Mouse (Mus musculus): ENCODE results near the gene Ddx39. TPM values are rescaled to one million over a fixed set of nuclear protein-coding genes. Genes with fewer than 3 reads are reported as not detected.
A peak's percentile ranks its signal among the peaks of the same experiment; 100 is the strongest.

Ddx39 gene
- total and polyA plus RNA-seq, 3 experiments = 272 to 304 (median 279) TPM

- Histone ChIP-seq H3K27me3 (ENCODE audit: control insufficient read depth in 1 of 2, insufficient read depth in 2 of 2, low read length in 2 of 2) (no peaks in the 10 kb centered on the region), H3K4me3 (ENCODE audit: control insufficient read depth in 1 of 2, insufficient read depth in 1 of 2, low read depth in 2 of 2, low read length in 2 of 2) (no peak overlapping the region), H3K27ac (ENCODE audit: control insufficient read depth, low read depth, low read length) (no peak overlapping the region), H3K9ac (ENCODE audit: control insufficient read depth, low read depth, low read length, poor library complexity, severe bottlenecking) (no peak overlapping the region), H3K4me1 (ENCODE audit: control insufficient read depth in 1 of 2, insufficient read depth in 2 of 2, low read length in 2 of 2) (peaks cover 4 to 23% of the 10 kb centered on the region in 2 experiments), H3K9me3 (replicated peaks; ENCODE audit: insufficient read depth, low read length) (no peaks in the 10 kb centered on the region), H3K36me3 (ENCODE audit: control insufficient read depth in 1 of 2, insufficient read depth in 2 of 2, low read length in 2 of 2) (peaks cover 0 to 7% of the 10 kb centered on the region in 2 experiments; a peak in 2 of 4 replicates), H3K79me2 (ENCODE audit: control insufficient read depth, insufficient read depth, low read length, poor library complexity) (no peaks in the 10 kb centered on the region)
- no peak for DNase-seq (ENCODE audit: low read depth, low spot score)
- TF ChIP-seq MEF2A (IDR thresholded peaks at IDR 0.05; ENCODE audit: extremely low read depth, insufficient replicate concordance, low read depth, low read length, poor library complexity, severe bottlenecking) = no peak
These were observed 49.1 kb downstream of the Ddx39 start for GRCm38 (mm10) chr8:83764116-83764515.

- TF ChIP-seq USF1 (IDR thresholded peaks at IDR 0.05; ENCODE audit: low read depth, low read length) = no peak
- Histone ChIP-seq H3K79me2 (ENCODE audit: control insufficient read depth, insufficient read depth, low read length, poor library complexity) (no peaks in the 10 kb centered on the region), H3K4me3 (ENCODE audit: control insufficient read depth in 1 of 2, insufficient read depth in 1 of 2, low read depth in 2 of 2, low read length in 2 of 2) (no peak overlapping the region), H3K4me1 (ENCODE audit: control insufficient read depth in 1 of 2, insufficient read depth in 2 of 2, low read length in 2 of 2) (peaks cover 5 to 29% of the 10 kb centered on the region in 2 experiments), H3K27me3 (ENCODE audit: control insufficient read depth in 1 of 2, insufficient read depth in 2 of 2, low read length in 2 of 2) (no peaks in the 10 kb centered on the region), H3K9ac (ENCODE audit: control insufficient read depth, low read depth, low read length, poor library complexity, severe bottlenecking) (no peak overlapping the region), H3K36me3 (ENCODE audit: control insufficient read depth in 1 of 2, insufficient read depth in 2 of 2, low read length in 2 of 2) (peaks cover 0 to 13% of the 10 kb centered on the region in 2 experiments; a peak in 2 of 4 replicates), H3K9me3 (replicated peaks; ENCODE audit: insufficient read depth, low read length) (no peaks in the 10 kb centered on the region), H3K27ac (ENCODE audit: control insufficient read depth, low read depth, low read length) (no peak overlapping the region)
- DNase-seq (ENCODE audit: low read depth, low spot score) = peak; percentile 26
These were observed 49.7 kb downstream of the Ddx39 start for GRCm38 (mm10) chr8:83764717-83765116.

- H3K79me2 ChIP-seq (ENCODE audit: control insufficient read depth, insufficient read depth, low read length, poor library complexity) = no peaks in the 10 kb centered on the region
- H3K4me1 ChIP-seq (ENCODE audit: control insufficient read depth in 1 of 2, insufficient read depth in 2 of 2, low read length in 2 of 2) = peaks cover 12 to 37% of the 10 kb centered on the region in 2 experiments
- H3K27me3 ChIP-seq (ENCODE audit: control insufficient read depth in 1 of 2, insufficient read depth in 2 of 2, low read length in 2 of 2) = no peaks in the 10 kb centered on the region
- H3K9me3 ChIP-seq (replicated peaks; ENCODE audit: insufficient read depth, low read length) = no peaks in the 10 kb centered on the region
- H3K4me3 ChIP-seq (ENCODE audit: control insufficient read depth in 1 of 2, insufficient read depth in 1 of 2, low read depth in 2 of 2, low read length in 2 of 2) = no peak overlapping the region
- H3K36me3 ChIP-seq (ENCODE audit: control insufficient read depth in 1 of 2, insufficient read depth in 2 of 2, low read length in 2 of 2) = peaks cover 0 to 18% of the 10 kb centered on the region in 2 experiments; a peak in 2 of 4 replicates
- peak; percentile 47 for DNase-seq (ENCODE audit: low read depth, low spot score)
- no peak overlapping the region for H3K9ac ChIP-seq (ENCODE audit: control insufficient read depth, low read depth, low read length, poor library complexity, severe bottlenecking)
- no peak overlapping the region for H3K27ac ChIP-seq (ENCODE audit: control insufficient read depth, low read depth, low read length)
- TF ChIP-seq SMC3 (IDR thresholded peaks at IDR 0.05; ENCODE audit: low read depth, low read length) (no peak), JUND (IDR thresholded peaks at IDR 0.05; ENCODE audit: low read depth, low read length) (no peak), GATA1 (IDR thresholded peaks at IDR 0.05; ENCODE audit: low read depth, low read length) (peak; percentile 66), MYC (IDR thresholded peaks at IDR 0.05; ENCODE audit: low read depth, low read length) (no peak), BHLHE40 (IDR thresholded peaks at IDR 0.05; ENCODE audit: borderline replicate concordance, low read depth, low read length) (no peak), KAT2A (conservative IDR thresholded peaks at IDR 0.05; ENCODE audit: low read depth, low read length) (no peak), GABPA (IDR thresholded peaks at IDR 0.05; ENCODE audit: low read depth, low read length) (no peak), MXI1 (IDR thresholded peaks at IDR 0.05; ENCODE audit: low read depth, low read length) (no peak), ZNF384 (IDR thresholded peaks at IDR 0.05; ENCODE audit: low read depth, low read length) (no peak), RAD21 (IDR thresholded peaks at IDR 0.05; ENCODE audit: low read depth, low read length) (no peak), ELF1 (IDR thresholded peaks at IDR 0.05; ENCODE audit: low read depth, low read length) (no peak), NELFE (IDR thresholded peaks at IDR 0.05; ENCODE audit: low read depth, low read length) (no peak), POLR2A (IDR thresholded peaks at IDR 0.05; ENCODE audit: control insufficient read depth in 1 of 2, insufficient read depth in 1 of 2, low read depth in 1 of 2, low read length in 2 of 2, poor library complexity in 1 of 2) (no peak), NRF1 (IDR thresholded peaks at IDR 0.05; ENCODE audit: insufficient read depth, low read depth, low read length, poor library complexity, severe bottlenecking) (no peak), ETS1 (IDR thresholded peaks at IDR 0.05; ENCODE audit: low read depth, low read length) (0 out of 2 replicates have a peak, but pooled peaks have one; percentile 47), ZC3H11A (IDR thresholded peaks at IDR 0.05; ENCODE audit: low read depth, low read length) (no peak), MAX (IDR thresholded peaks at IDR 0.05; ENCODE audit: low read length) (no peak), HCFC1 (IDR thresholded peaks at IDR 0.05; ENCODE audit: low read depth, low read length) (no peak), TAL1 (IDR thresholded peaks at IDR 0.05; ENCODE audit: low read length) (no peak), MAFK (IDR thresholded peaks at IDR 0.05; ENCODE audit: borderline replicate concordance, low read depth, low read length) (no peak), MEF2A (IDR thresholded peaks at IDR 0.05; ENCODE audit: extremely low read depth, insufficient replicate concordance, low read depth, low read length, poor library complexity, severe bottlenecking) (no peak), UBTF (IDR thresholded peaks at IDR 0.05; ENCODE audit: borderline replicate concordance, insufficient read depth, low read depth, low read length) (no peak), POLR2AphosphoS5 (IDR thresholded peaks at IDR 0.05; ENCODE audit: borderline replicate concordance, low read depth, low read length) (no peak), CHD1 (IDR thresholded peaks at IDR 0.05; ENCODE audit: low read depth, low read length) (no peak), MAZ (IDR thresholded peaks at IDR 0.05; ENCODE audit: low read depth, low read length) (no peak)
These were observed 50.7 kb downstream of the Ddx39 start for GRCm38 (mm10) chr8:83765663-83766062.
